Mouse (Mus musculus) layer of hippocampus, postnatal 10 days (tissue): Measurements from ENCODE around the gene Hoxa5. TPM values are rescaled to one million over a fixed set of nuclear protein-coding genes. Genes with fewer than 3 reads are reported as not detected.

ENCODE experiments used
- DNase-seq, 2 experiments: peaks; one replicate each; pipeline ENCODE4 v3.0.0; 2021; ENCODE audit warnings: low spot score in 2 of 2
- long read RNA-seq: library from polyadenylated mRNA; stranded (forward); transcript quantifications from one replicate; pipeline ENCODE4 v2.0.0, GENCODE M21; 2023
- total RNA-seq, 2 experiments: library from RNA; stranded (reverse); gene quantifications; 2 replicates each; pipeline ENCODE4 v1.2.3; 2021

Hoxa5 gene
- total RNA-seq = not detected
- long read RNA-seq = 0 reads

- DNase-seq = no peak
Measured at GRCm38 (mm10) chr6:52204050-52204752, at the start of gene Hoxa5. Gene Hoxa5 (minus strand): TSS chr6:52204587.

- DNase-seq = no peak
Measured at GRCm38 (mm10) chr6:52253511-52254500, 49.4 kb upstream of the Hoxa5 start.

- no peak for DNase-seq
Measured at GRCm38 (mm10) chr6:52252775-52253376, 48.5 kb upstream of the Hoxa5 start.

DNA sequence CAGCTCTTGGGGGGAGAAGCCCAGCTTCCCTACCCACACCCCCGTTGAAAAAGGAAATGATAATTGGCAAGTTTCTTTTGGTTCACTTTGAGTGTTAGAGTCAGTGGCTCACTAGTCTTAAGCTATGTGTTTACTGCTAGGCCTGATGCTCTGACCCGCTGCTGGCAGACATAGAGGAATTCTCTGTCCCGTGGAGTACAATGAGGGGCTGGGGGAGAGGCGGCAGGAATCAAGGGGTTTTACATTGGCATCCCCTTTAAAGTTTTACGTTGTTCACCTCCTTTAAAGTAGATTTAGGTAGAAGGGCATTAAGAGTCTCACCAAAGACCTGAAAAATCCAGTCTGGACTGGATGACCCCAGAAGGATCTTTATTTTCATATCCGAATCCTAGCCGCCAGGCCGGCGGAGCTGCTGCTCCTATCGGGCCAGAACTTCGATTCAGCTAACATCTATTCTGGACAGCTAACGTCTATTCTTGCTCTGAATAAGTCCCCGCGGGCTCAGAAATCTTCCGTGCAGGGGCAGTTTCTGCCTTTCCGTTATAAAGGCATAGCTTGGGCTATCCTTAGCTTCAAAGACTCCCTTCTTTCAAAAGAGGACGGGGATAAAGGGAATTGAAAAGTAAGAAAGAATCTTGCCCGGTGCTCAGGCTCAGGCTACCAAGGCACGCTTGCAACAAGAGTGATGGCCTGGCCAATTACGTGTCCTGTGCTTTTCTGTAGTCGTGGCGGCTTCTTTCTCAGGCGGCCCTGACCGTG, 47.8 kb upstream of the Hoxa5 start:
- DNase-seq = no peak

- DNase-seq = no peak
Measured at GRCm38 (mm10) chr6:52251177-52251879, 46.9 kb upstream of the Hoxa5 start.

GRCm38 (mm10) chr6:52249826-52250225, 45.4 kb upstream of the Hoxa5 start:
- no peak for DNase-seq

- DNase-seq = no peak
Measured at GRCm38 (mm10) chr6:52249415-52249738, 45.0 kb upstream of the Hoxa5 start.

- DNase-seq = no peak
Measured at GRCm38 (mm10) chr6:52248638-52249414, 44.4 kb upstream of the Hoxa5 start.

- no peak for DNase-seq
Measured at GRCm38 (mm10) chr6:52247766-52248637, 43.6 kb upstream of the Hoxa5 start.

- no peak for DNase-seq
Measured at GRCm38 (mm10) chr6:52246916-52247315, 42.5 kb upstream of the Hoxa5 start.

DNA sequence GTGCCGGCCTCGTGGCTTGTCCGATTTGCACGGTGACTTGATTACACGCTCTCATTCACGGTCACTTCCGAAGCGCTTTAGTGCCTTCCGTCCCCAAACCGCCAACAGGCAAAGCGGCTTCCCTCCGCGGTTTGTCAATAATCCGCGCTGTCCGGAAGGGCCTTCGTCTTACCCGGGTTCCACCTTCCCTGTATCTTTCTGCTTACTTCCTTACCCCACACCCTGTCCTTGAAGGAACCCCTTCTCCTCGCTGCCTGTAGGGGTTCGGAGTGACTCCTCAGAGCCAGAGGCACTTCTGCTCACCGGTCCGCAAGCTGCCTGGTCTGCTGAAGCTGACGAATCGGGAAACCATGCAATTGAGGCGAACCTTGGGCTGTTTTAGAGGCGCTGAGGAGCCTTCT, 42.0 kb upstream of the Hoxa5 start:
- DNase-seq = no peak

DNA sequence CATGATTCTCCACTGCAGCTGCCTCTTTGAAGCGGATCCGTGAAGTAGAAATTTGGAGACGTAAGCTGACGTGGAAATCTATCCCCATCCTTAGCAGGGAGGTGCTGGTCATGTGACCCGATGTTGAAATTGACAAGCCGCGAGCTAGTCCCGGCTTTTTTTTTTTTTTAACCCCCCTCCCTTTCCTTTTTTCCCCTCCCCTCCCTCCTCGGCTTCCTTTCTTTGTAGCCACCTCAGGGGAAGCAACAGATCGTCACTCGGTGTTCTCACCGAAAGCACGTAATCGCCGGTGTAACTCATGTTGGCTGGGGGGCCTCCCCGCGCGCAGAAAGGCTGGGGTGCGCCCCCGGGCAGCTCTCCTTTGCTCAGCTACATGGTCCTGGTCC, 41.4 kb upstream of the Hoxa5 start, which contains the start of gene Hoxa11:
TSS of gene Hoxa11 (minus strand) at position 54 of the 386 bp plus-strand sequence.
- no peak for DNase-seq

DNA sequence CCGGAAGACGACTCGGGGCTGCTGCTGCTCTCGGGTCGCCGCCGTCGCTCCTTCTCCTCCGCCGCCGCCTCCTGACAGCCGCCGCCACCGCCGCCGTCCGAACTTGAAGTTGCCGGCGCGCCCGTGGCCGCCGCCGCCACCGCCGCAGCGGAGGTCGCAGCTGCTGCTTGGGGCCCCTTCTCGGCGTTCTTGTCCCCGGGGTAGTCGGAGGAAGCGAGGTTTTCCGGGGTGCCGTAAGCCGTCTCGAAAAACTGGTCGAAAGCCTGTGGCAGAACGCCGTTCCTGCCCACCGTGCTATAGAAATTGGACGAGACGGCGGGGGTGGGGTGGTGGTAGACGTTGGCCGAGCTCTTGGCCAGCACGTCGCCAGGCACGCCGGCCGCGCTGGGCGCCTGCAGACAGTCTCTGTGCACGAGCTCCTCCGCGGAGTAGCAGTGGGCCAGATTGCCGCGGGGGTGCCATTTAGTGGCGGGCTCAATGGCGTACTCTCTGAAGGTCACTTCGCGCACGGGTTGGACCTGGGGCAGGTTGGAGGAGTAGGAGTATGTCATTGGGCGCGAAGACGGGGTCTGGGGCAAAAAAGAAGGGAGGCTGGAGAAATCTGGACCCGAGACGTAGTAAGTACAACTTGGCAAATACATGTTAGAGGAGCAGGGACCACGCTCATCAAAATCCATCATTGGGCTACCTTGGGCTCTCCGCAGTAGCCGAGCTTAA, 40.8 kb upstream of the Hoxa5 start:
- DNase-seq = no peak

DNA sequence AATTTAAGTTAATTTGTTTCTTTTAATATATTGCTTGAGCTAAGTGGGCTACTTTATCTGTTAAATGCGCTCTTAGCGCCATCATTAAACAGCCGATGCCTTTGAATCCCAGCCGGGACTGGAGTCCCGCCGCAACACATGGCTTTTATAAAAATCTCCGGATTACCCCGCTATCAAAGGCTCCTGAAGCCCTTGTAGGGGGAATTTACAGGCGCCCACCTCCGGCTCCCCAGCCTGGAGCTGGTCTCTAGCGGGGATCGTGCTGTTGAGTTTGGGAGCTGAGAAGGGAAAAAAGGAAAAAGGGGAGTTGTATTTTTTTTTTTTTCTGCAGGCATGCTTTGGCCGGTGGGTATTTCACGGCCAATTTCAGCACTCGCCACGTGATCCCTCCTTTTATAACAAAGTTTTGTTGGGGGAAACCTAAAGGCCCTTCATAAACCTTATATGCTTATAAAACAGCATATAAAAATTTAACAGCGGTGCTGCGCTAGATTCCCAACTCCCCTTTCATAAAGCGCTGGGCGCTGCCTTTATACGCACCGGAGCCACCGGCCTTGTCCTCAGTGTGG, 40.2 kb upstream of the Hoxa5 start:
- no peak for DNase-seq

DNA sequence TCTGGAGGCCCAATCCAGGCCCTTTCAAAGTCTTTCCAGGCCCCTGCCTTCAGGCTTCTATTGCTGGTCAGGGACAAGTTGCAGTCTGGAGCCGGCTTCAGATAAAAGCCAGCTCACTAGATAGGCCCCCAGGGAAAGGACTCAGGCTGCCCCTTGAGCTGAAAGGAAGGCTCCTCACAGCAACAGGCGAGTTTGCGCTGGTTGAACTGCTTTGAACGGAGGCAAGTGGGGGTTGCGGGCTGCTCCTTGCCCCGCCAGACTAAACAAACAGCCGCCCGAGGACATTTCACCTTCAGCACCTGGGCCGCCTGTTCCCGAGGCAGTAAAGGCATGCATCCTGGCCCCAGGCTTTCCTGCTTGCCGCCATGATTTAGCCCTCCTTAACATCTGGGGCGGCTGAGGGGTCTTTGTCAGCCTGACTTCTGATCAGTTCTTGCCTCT, 39.3 kb upstream of the Hoxa5 start:
- DNase-seq = no peak

DNA sequence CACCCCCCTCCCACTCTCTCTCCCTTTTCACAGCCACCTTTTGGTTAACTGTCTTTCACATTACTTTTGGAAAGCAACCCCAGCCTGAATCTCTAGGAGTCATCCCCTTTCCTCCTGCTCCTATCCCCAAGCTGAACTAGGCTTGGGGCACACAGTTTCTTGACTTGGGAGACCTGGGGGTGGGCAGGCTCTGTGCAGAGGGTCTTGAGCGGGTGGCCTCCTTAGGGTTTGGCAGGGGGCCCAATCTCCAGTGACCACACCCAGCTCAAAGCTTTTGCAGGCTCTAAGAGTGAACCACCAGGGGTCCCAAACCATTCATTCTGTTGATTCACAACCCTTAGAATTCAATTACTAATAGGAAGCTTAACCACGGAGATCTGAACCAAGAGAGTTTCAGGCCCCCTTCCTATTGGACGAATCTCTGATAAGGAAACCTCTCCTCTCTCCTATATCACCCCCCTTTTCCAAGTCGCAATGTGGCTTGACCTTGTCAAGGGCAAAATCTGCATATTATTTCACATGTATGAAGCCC, 38.5 kb upstream of the Hoxa5 start:
- no peak for DNase-seq

GRCm38 (mm10) chr6:52241001-52241621, 36.7 kb upstream of the Hoxa5 start:
- DNase-seq = no peak
